Mouse (Mus musculus): Measurements from ENCODE around the gene Dmwd. TPM values are rescaled to one million over a fixed set of nuclear protein-coding genes. Genes with fewer than 3 reads are reported as not detected.
A peak's percentile ranks its signal among the peaks of the same experiment; 100 is the strongest.

The Dmwd gene
- polyA plus RNA-seq, 1 experiment: 83.1 TPM

GRCm38 (mm10) chr7:19052345-19053135 is 23.5 kb upstream of the Dmwd start:
- Histone ChIP-seq H3K79me2 (ENCODE audit: control insufficient read depth, insufficient read depth) (no peaks in the 10 kb centered on the region), H3K27me3 (ENCODE audit: control insufficient read depth, insufficient read depth, insufficient read length) (no peaks in the 10 kb centered on the region), H3ac (ENCODE audit: control insufficient read depth, insufficient read length, low read depth) (no peak overlapping the region), H3K79me3 (ENCODE audit: low read depth) (no peaks in the 10 kb centered on the region), H3K36me3 (ENCODE audit: control insufficient read depth, insufficient read depth) (peaks cover 14% of the 10 kb centered on the region), H3K4me3 (ENCODE audit: insufficient read depth, poor library complexity, severe bottlenecking) (no peak overlapping the region)
- TF ChIP-seq MYOD1 (IDR thresholded peaks at IDR 0.05; ENCODE audit: control insufficient read depth, insufficient read length, low read depth) (no peak), FOSL1 (IDR thresholded peaks at IDR 0.05; ENCODE audit: insufficient read depth, low read length, poor library complexity, severe bottlenecking) (no peak), CTCF (IDR thresholded peaks at IDR 0.05; ENCODE audit: control insufficient read depth, insufficient read depth, insufficient read length) (no peak), USF1 (IDR thresholded peaks at IDR 0.05; ENCODE audit: low read depth) (no peak), MAX (IDR thresholded peaks at IDR 0.05) (no peak), MYOG (IDR thresholded peaks at IDR 0.05; ENCODE audit: control insufficient read depth, extremely low read depth, insufficient read length) (no peak)

DNA sequence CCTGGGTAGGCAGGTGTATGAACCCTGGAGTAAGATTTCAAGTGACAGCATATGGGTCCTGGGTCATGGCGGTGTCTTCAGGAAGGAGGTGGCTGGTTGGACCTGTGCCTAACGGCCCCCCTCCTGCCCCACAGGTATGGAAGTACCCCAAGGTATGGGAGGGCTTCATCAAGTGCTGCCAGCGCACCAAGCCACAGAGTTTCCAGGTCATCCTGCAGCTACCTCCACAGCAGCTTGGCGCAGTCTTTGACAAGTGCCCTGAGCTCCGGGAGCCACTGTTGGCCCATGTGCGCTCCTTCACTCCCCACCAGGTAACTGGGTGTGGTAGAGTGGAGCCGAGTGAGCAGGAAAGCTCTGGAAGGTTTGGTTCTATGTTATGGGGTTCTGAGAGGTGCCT is 22.9 kb upstream of the Dmwd start:
- H3K36me3 ChIP-seq (ENCODE audit: control insufficient read depth, insufficient read depth): peaks cover 14% of the 10 kb centered on the region
- no peaks in the 10 kb centered on the region for H3K79me2 ChIP-seq (ENCODE audit: control insufficient read depth, insufficient read depth)
- H3K79me3 ChIP-seq (ENCODE audit: low read depth): no peaks in the 10 kb centered on the region
- no peaks in the 10 kb centered on the region for H3K27me3 ChIP-seq (ENCODE audit: control insufficient read depth, insufficient read depth, insufficient read length)
- H3K4me3 ChIP-seq (ENCODE audit: insufficient read depth, poor library complexity, severe bottlenecking): no peak overlapping the region
- no peak overlapping the region for H3ac ChIP-seq (ENCODE audit: control insufficient read depth, insufficient read length, low read depth)
- TF ChIP-seq USF1 (IDR thresholded peaks at IDR 0.05; ENCODE audit: low read depth) (no peak), MYOG (IDR thresholded peaks at IDR 0.05; ENCODE audit: control insufficient read depth, extremely low read depth, insufficient read length) (no peak), CEBPB (IDR thresholded peaks at IDR 0.05; ENCODE audit: low read depth) (no peak), CTCF (IDR thresholded peaks at IDR 0.05; ENCODE audit: control insufficient read depth, insufficient read depth, insufficient read length) (no peak), FOSL1 (IDR thresholded peaks at IDR 0.05; ENCODE audit: insufficient read depth, low read length, poor library complexity, severe bottlenecking) (no peak)

GRCm38 (mm10) chr7:19054047-19054776 is 21.8 kb upstream of the Dmwd start, which contains the start of gene Rsph6a:
TSS of gene Rsph6a (plus strand) at chr7:19054690.
- H3K79me2 ChIP-seq (ENCODE audit: control insufficient read depth, insufficient read depth): no peaks in the 10 kb centered on the region
- H3K27me3 ChIP-seq (ENCODE audit: control insufficient read depth, insufficient read depth, insufficient read length): no peaks in the 10 kb centered on the region
- no peak within 1 kb of the TSS for H3K4me3 ChIP-seq (ENCODE audit: insufficient read depth, poor library complexity, severe bottlenecking)
- TF ChIP-seq CTCF (IDR thresholded peaks at IDR 0.05; ENCODE audit: control insufficient read depth, insufficient read depth, insufficient read length) (peak; percentile 17), MYOG (IDR thresholded peaks at IDR 0.05; ENCODE audit: control insufficient read depth, extremely low read depth, insufficient read length) (no peak)
- H3ac ChIP-seq (ENCODE audit: control insufficient read depth, insufficient read length, low read depth): no peak within 1 kb of the TSS
- H3K79me3 ChIP-seq (ENCODE audit: low read depth): no peaks in the 10 kb centered on the region
- peaks cover 12% of the 10 kb centered on the region for H3K36me3 ChIP-seq (ENCODE audit: control insufficient read depth, insufficient read depth)

GRCm38 (mm10) chr7:19054777-19055076 is 21.3 kb upstream of the Dmwd start:
- Histone ChIP-seq H3ac (ENCODE audit: control insufficient read depth, insufficient read length, low read depth) (no peak overlapping the region), H3K27me3 (ENCODE audit: control insufficient read depth, insufficient read depth, insufficient read length) (no peaks in the 10 kb centered on the region), H3K79me3 (ENCODE audit: low read depth) (no peaks in the 10 kb centered on the region), H3K36me3 (ENCODE audit: control insufficient read depth, insufficient read depth) (peaks cover 11% of the 10 kb centered on the region), H3K4me3 (ENCODE audit: insufficient read depth, poor library complexity, severe bottlenecking) (no peak overlapping the region), H3K79me2 (ENCODE audit: control insufficient read depth, insufficient read depth) (no peaks in the 10 kb centered on the region)
- TF ChIP-seq MYOG (IDR thresholded peaks at IDR 0.05; ENCODE audit: control insufficient read depth, extremely low read depth, insufficient read length): no peak
- no peak for TF ChIP-seq FOSL1 (IDR thresholded peaks at IDR 0.05; ENCODE audit: insufficient read depth, low read length, poor library complexity, severe bottlenecking)
- TF ChIP-seq CTCF (IDR thresholded peaks at IDR 0.05; ENCODE audit: control insufficient read depth, insufficient read depth, insufficient read length): no peak
- TF ChIP-seq MYOD1 (IDR thresholded peaks at IDR 0.05; ENCODE audit: control insufficient read depth, insufficient read length, low read depth): no peak
- TF ChIP-seq MAX (IDR thresholded peaks at IDR 0.05): no peak
- TF ChIP-seq CEBPB (IDR thresholded peaks at IDR 0.05; ENCODE audit: low read depth): no peak
- no peak for TF ChIP-seq USF1 (IDR thresholded peaks at IDR 0.05; ENCODE audit: low read depth)

GRCm38 (mm10) chr7:19055108-19055507 is 20.9 kb upstream of the Dmwd start:
- H3K79me3 ChIP-seq (ENCODE audit: low read depth): no peaks in the 10 kb centered on the region
- no peak for TF ChIP-seq CEBPB (IDR thresholded peaks at IDR 0.05; ENCODE audit: low read depth)
- no peak for TF ChIP-seq USF1 (IDR thresholded peaks at IDR 0.05; ENCODE audit: low read depth)
- no peak for TF ChIP-seq FOSL1 (IDR thresholded peaks at IDR 0.05; ENCODE audit: insufficient read depth, low read length, poor library complexity, severe bottlenecking)
- no peak for TF ChIP-seq MYOG (IDR thresholded peaks at IDR 0.05; ENCODE audit: control insufficient read depth, extremely low read depth, insufficient read length)
- no peak for TF ChIP-seq MYOD1 (IDR thresholded peaks at IDR 0.05; ENCODE audit: control insufficient read depth, insufficient read length, low read depth)
- no peak overlapping the region for H3K4me3 ChIP-seq (ENCODE audit: insufficient read depth, poor library complexity, severe bottlenecking)
- no peaks in the 10 kb centered on the region for H3K79me2 ChIP-seq (ENCODE audit: control insufficient read depth, insufficient read depth)
- no peaks in the 10 kb centered on the region for H3K27me3 ChIP-seq (ENCODE audit: control insufficient read depth, insufficient read depth, insufficient read length)
- H3K36me3 ChIP-seq (ENCODE audit: control insufficient read depth, insufficient read depth): peaks cover 7% of the 10 kb centered on the region
- H3ac ChIP-seq (ENCODE audit: control insufficient read depth, insufficient read length, low read depth): no peak overlapping the region

Measured in C2C12 (cell line).